Mouse (Mus musculus) activated CD4-positive, CD25-positive, alpha-beta regulatory T cell, adult 4 months (primary cell): Measurements from ENCODE around the gene Nup210l. TPM values are rescaled to one million over a fixed set of nuclear protein-coding genes. Genes with fewer than 3 reads are reported as not detected.

Experiments
- polyA plus RNA-seq, 2 experiments: library from polyadenylated mRNA; unstranded; fragments of 100-300 nt; shearing (Covaris generic); gene quantifications; one replicate each; pipeline ENCODE4 v1.2.1; 2017

Nup210l gene
- polyA plus RNA-seq, 2 experiments from 2014 or later: 0.15 to 0.37 TPM

Other genes with a start within 250 kb of the Nup210l start
- gene Il6ra, start 190.9 kb upstream of the Nup210l start, polyA plus RNA-seq: 10 to 100 TPM; 20.6 to 29.5 TPM
- 10 to 100 TPM; 19.7 to 24.1 TPM for gene Atp8b2, start 140.6 kb upstream of the Nup210l start, polyA plus RNA-seq
- 10 to 100 TPM; 51.0 to 72.3 TPM for gene Hax1, start 105.4 kb upstream of the Nup210l start, polyA plus RNA-seq
- gene 4933434E20Rik, start 52.5 kb upstream of the Nup210l start, polyA plus RNA-seq: 100 to 1,000 TPM; 295 to 347 TPM
- gene Ubap2l, start 51.5 kb upstream of the Nup210l start, polyA plus RNA-seq: 100 to 1,000 TPM; 189 to 209 TPM
- gene Tpm3, start 31.5 kb upstream of the Nup210l start, polyA plus RNA-seq: 100 to 1,000 TPM; 850 to 880 TPM
- gene Rps27, start 109.5 kb downstream of the Nup210l start, polyA plus RNA-seq: 1,000 to 10,000 TPM; 7,353 to 7,820 TPM
- gene Rab13, start 109.6 kb downstream of the Nup210l start, polyA plus RNA-seq: under 1 TPM in 1 of 2 experiments, not detected in 1; 0.62 TPM
- gene Jtb, start 127.5 kb downstream of the Nup210l start, polyA plus RNA-seq: 10 to 100 TPM; 74.8 to 85.6 TPM
- not detected for gene Creb3l4, start 139.4 kb downstream of the Nup210l start, polyA plus RNA-seq
- 10 to 100 TPM; 48.5 to 65.9 TPM for gene Slc39a1, start 144.0 kb downstream of the Nup210l start, polyA plus RNA-seq
- gene Crtc2, start 150.0 kb downstream of the Nup210l start, polyA plus RNA-seq: 10 to 100 TPM; 33.2 to 42.9 TPM
- gene Dennd4b, start 161.1 kb downstream of the Nup210l start, polyA plus RNA-seq: 10 to 100 TPM; 15.8 to 25.5 TPM
- gene Gatad2b, start 189.0 kb downstream of the Nup210l start, polyA plus RNA-seq: 10 to 100 TPM; 20.3 to 21.3 TPM